Mouse (Mus musculus) MN1 (cell line): ENCODE measurements around the gene Hoxa13.

Experiments used
- DNase-seq: peaks from one replicate; pipeline ENCODE4 v3.0.0-alpha.2; 2016; ENCODE audit warnings: low spot score

Gene Hoxa13

DNA sequence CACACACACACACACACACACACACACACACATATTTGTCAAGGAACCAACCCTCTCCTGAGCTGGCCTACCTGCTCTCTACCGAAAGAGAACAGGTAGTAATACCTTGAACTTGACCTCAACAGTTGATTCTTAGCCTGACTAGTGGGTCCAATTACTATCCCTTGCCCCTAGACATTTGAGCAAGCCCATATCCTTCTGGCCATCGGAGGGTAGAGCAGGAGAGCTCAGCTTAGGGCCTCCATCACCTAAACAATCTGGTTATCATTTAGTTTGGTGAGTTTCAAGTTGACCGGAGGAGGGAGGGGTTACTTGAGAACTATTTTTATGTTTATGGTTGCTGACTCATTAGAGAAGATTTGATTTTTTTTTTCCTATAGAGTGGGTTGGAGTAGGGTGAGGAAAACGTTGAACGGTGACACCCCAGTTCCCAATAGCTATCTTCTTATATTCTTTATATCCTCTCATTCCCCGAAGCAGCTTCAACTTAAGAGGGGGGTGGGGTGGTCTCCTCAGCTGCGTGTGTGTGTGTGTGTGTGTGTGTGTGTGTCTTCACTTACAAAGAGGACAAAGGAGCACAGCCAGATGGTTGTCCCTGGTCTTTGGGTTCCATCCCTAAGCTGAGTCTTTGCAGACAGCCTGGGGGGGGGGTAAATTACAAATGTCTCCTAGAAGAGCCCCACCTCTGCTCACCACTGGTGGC lies 9.4 kb downstream of the Hoxa13 start:
- no peak for DNase-seq

GRCm38 (mm10) chr6:52249826-52250225 lies 10.9 kb downstream of the Hoxa13 start:
- DNase-seq = no peak

GRCm38 (mm10) chr6:52249415-52249738 lies 11.3 kb downstream of the Hoxa13 start:
- no peak for DNase-seq

DNA sequence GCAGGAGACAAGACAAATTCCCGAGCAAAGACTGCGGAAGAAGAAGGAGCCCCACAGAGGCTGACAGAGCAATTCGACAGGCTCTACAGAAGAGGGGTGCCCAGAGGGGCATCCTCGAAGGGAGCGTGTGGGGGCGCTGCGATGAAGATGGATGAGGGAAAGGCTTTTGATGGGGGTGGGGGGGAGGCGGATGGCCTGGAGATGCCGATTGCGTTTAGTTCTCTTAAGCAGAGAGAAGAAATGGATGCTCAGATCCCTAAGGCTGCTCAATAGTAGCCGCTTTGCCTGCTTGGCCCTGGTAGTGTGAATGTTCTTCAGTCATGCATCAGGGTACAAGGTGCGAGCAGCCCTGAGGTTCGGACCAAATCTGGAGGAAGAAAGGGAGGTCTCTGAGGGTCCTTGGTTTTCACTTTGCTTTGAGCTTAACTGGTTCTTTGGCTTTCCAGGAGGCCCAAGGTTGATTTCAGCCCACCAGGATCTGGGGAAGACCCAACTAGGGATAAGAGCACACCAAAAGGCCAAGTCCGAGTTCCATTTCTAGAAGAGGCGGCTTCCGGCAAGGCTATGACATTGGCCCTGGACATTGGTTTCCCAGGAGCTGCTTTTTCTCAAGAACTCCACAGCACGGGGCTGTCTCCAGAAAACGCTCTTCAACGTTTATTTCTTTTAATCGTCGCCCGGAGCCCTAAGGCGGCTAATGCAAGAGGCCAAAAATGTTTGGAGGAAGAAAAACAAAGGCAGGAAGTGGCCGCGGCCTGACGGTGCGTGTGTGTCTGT lies 11.9 kb downstream of the Hoxa13 start:
- DNase-seq = no peak

DNA sequence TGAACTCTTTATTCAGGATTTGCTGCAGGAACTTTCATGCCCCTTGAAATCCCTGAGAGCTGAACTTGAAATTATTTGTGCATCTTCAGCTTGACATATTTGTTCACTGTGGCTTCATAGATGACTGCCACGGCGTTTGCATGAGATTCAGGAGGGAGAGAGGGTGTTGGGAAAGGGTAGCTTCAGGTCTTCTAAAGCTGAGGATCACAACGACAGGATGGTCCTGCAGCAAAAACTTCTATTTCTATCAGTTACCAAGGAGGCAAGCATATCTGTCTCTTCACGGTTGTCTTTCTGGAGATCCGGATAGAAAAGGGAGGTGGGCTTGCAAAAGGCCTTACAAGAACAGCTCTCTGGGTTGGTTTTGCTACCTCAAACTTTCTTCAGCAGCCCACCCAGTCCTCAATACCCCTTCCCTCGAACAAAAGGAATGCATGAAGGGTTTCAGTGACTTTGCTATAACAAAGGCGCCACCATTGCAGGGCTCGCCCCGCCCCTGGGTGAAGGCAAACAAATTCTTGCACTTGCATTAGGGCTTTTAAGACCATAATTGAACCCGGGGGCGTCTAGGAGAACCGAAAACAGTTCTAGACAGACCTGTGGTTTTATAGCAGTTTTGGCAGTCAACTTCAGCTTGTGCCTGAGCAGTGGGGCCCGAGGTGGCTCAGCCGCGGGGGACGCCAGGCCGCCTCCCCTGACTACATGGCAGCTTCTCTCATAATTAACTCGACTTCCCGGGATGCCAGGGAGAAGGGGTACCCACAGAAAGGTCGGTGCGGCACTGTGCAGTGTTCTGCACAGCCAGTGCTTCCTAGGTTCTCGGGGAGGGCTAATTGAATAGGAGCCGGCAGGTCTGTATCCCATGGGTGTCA lies 12.7 kb downstream of the Hoxa13 start:
- no peak for DNase-seq

DNA sequence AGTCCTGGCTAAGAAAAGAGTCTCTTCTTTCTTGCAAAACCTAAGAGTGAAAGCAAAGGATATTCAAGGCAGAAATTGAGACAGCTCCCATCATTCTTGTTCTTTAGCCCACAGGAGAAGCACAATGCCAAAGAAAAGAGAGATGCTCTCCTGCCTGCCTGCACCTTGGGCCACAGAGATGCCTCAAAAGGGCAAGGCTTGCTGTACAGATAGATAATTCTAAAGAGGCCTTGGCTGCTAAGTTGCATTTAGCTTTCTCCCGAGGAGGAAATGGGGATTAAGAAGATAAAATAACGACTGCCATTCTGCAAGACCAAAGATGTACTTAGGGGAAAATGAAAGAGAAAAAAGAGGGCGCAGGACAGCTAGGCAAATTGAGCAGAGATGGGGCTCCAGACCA lies 13.8 kb downstream of the Hoxa13 start:
- no peak for DNase-seq

DNA sequence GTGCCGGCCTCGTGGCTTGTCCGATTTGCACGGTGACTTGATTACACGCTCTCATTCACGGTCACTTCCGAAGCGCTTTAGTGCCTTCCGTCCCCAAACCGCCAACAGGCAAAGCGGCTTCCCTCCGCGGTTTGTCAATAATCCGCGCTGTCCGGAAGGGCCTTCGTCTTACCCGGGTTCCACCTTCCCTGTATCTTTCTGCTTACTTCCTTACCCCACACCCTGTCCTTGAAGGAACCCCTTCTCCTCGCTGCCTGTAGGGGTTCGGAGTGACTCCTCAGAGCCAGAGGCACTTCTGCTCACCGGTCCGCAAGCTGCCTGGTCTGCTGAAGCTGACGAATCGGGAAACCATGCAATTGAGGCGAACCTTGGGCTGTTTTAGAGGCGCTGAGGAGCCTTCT lies 14.3 kb downstream of the Hoxa13 start:
- DNase-seq = no peak

DNA sequence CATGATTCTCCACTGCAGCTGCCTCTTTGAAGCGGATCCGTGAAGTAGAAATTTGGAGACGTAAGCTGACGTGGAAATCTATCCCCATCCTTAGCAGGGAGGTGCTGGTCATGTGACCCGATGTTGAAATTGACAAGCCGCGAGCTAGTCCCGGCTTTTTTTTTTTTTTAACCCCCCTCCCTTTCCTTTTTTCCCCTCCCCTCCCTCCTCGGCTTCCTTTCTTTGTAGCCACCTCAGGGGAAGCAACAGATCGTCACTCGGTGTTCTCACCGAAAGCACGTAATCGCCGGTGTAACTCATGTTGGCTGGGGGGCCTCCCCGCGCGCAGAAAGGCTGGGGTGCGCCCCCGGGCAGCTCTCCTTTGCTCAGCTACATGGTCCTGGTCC lies 14.9 kb downstream of the Hoxa13 start, which contains the start of gene Hoxa11:
Gene Hoxa11, minus strand, starts transcription at position 54 of the 386 bp plus-strand sequence.
- DNase-seq = no peak

DNA sequence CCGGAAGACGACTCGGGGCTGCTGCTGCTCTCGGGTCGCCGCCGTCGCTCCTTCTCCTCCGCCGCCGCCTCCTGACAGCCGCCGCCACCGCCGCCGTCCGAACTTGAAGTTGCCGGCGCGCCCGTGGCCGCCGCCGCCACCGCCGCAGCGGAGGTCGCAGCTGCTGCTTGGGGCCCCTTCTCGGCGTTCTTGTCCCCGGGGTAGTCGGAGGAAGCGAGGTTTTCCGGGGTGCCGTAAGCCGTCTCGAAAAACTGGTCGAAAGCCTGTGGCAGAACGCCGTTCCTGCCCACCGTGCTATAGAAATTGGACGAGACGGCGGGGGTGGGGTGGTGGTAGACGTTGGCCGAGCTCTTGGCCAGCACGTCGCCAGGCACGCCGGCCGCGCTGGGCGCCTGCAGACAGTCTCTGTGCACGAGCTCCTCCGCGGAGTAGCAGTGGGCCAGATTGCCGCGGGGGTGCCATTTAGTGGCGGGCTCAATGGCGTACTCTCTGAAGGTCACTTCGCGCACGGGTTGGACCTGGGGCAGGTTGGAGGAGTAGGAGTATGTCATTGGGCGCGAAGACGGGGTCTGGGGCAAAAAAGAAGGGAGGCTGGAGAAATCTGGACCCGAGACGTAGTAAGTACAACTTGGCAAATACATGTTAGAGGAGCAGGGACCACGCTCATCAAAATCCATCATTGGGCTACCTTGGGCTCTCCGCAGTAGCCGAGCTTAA lies 15.5 kb downstream of the Hoxa13 start:
- no peak for DNase-seq

DNA sequence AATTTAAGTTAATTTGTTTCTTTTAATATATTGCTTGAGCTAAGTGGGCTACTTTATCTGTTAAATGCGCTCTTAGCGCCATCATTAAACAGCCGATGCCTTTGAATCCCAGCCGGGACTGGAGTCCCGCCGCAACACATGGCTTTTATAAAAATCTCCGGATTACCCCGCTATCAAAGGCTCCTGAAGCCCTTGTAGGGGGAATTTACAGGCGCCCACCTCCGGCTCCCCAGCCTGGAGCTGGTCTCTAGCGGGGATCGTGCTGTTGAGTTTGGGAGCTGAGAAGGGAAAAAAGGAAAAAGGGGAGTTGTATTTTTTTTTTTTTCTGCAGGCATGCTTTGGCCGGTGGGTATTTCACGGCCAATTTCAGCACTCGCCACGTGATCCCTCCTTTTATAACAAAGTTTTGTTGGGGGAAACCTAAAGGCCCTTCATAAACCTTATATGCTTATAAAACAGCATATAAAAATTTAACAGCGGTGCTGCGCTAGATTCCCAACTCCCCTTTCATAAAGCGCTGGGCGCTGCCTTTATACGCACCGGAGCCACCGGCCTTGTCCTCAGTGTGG lies 16.1 kb downstream of the Hoxa13 start:
- no peak for DNase-seq

DNA sequence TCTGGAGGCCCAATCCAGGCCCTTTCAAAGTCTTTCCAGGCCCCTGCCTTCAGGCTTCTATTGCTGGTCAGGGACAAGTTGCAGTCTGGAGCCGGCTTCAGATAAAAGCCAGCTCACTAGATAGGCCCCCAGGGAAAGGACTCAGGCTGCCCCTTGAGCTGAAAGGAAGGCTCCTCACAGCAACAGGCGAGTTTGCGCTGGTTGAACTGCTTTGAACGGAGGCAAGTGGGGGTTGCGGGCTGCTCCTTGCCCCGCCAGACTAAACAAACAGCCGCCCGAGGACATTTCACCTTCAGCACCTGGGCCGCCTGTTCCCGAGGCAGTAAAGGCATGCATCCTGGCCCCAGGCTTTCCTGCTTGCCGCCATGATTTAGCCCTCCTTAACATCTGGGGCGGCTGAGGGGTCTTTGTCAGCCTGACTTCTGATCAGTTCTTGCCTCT lies 17.0 kb downstream of the Hoxa13 start:
- DNase-seq = no peak

DNA sequence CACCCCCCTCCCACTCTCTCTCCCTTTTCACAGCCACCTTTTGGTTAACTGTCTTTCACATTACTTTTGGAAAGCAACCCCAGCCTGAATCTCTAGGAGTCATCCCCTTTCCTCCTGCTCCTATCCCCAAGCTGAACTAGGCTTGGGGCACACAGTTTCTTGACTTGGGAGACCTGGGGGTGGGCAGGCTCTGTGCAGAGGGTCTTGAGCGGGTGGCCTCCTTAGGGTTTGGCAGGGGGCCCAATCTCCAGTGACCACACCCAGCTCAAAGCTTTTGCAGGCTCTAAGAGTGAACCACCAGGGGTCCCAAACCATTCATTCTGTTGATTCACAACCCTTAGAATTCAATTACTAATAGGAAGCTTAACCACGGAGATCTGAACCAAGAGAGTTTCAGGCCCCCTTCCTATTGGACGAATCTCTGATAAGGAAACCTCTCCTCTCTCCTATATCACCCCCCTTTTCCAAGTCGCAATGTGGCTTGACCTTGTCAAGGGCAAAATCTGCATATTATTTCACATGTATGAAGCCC lies 17.8 kb downstream of the Hoxa13 start:
- DNase-seq = no peak

- DNase-seq = no peak
Measured at GRCm38 (mm10) chr6:52241001-52241621, 19.6 kb downstream of the Hoxa13 start.

DNA sequence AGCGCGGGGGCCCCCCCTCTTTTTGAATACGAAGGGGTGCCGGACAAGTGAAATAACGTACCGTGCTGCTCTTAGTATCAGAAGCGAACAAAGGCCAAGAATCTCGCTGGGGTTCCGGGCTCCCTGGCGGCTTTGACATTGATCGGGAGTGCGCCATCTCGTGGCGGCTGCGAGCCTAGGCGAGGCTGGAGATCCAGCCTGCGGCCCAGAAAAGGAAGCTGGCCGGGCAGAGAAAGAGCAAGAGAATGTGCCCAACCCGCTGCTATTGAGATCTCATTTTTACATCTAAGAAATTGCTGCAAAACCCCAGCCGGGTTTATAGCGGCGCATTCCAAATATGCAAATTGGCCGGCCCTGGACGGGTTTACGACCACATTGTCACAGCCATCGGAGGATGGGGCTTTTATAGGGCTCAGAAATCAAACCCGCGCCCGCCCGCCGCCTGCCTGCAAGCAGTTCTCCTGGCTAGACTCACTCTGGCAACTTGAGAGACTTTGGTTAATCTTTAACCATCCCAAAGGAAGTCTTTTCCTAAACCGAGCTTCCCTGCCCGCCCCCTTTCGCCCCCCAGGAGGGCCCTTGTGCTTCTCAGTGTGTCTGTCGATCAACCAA lies 20.2 kb downstream of the Hoxa13 start, which contains the start of gene Hoxa10:
Gene Hoxa10, minus strand, starts transcription at position 466 of the 612 bp plus-strand sequence.
- DNase-seq = no peak

GRCm38 (mm10) chr6:52239625-52240388 lies 20.9 kb downstream of the Hoxa13 start:
- DNase-seq = no peak

DNA sequence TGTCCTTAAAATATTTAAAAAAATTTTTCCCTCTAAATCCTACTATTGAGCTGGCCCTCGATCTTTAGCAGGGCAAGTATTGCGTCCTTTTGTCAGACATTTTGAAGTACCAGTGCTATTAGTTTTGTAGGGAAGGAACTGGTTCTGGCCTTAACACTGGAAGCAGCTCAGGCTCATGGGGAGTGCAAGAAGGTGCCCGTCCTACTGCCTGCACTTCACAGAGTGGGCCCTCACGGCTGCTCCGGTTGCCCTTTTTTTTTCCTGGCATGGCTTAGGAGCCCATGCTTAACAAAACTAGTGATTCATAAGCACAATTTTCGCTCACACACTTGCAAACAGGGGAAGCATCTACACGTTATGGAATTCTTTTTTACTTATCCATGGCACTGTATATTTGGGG lies 21.7 kb downstream of the Hoxa13 start:
- no peak for DNase-seq

GRCm38 (mm10) chr6:52238155-52238545 lies 22.5 kb downstream of the Hoxa13 start:
- DNase-seq = no peak

- no peak for DNase-seq
Measured at GRCm38 (mm10) chr6:52237346-52238154, 23.1 kb downstream of the Hoxa13 start.

GRCm38 (mm10) chr6:52236806-52237205 lies 23.9 kb downstream of the Hoxa13 start:
- no peak for DNase-seq
